In genomic region chr6:65510051-65510669, GRCm38 (mm10) we compare ENCODE assay signal across 8 mouse cellular contexts. TPM values are rescaled to one million over a fixed set of nuclear protein-coding genes. Genes with fewer than 3 reads are reported as not detected.
DNase-seq lines count a peak whose midpoint lies in the region; ATAC-seq lines count a peak whose summit lies in the region.
"Had no signal": no experiment of that assay in that cellular context is flagged by ENCODE, and none has a peak within 500 bp of the region (broad histone marks: within the 10 kb centered on the region; RNA-seq: fewer than 3 reads in every experiment).

No protein-coding gene starts in this region.

- H3K27me3 ChIP-seq in intestine, embryonic 15.5 days (replicated peaks) = no peaks in the 10 kb centered on the region
- H3K27me3 ChIP-seq in midbrain, embryonic 12.5 days = no peaks in the 10 kb centered on the region

- ATAC-seq in intestine, embryonic 15.5 days = peak; percentile 85
- peak; percentile 84 for ATAC-seq in midbrain, embryonic 12.5 days (ENCODE audit: low FRiP score, low read depth)

- H3K27ac ChIP-seq in intestine, embryonic 15.5 days = no peak overlapping the region
- H3K27ac ChIP-seq in midbrain, embryonic 12.5 days (replicated peaks) = no peak overlapping the region

- no peak overlapping the region for H3K4me2 ChIP-seq in intestine, embryonic 15.5 days (replicated peaks)
- H3K4me2 ChIP-seq in midbrain, embryonic 12.5 days (replicated peaks) = no peak overlapping the region

- H3K4me1 ChIP-seq in intestine, embryonic 15.5 days (replicated peaks) = no peaks in the 10 kb centered on the region
- no peaks in the 10 kb centered on the region for H3K4me1 ChIP-seq in midbrain, embryonic 12.5 days

- intact Hi-C loops in left cerebral cortex, postnatal 10 days (cut with DNase I) = loop anchor here (5.0 to 10.0 kb wide), 2 partner anchors 57 to 955 kb away; no protein-coding TSS in a partner anchor

- no peak overlapping the region for H3K9ac ChIP-seq in intestine, embryonic 15.5 days
- no peak overlapping the region for H3K9ac ChIP-seq in midbrain, embryonic 12.5 days (replicated peaks)

- peak; percentile 66 for DNase-seq in T-cell, adult 2 months (ENCODE audit: low spot score)
- peak; percentile 59 to 65 for DNase-seq in cerebellum, adult 18-20 months
- peak; percentile 40 to 88 for DNase-seq in frontal cortex, adult 2 months (ENCODE audit: extremely low spot score in 1 of 2, low spot score in 1 of 2)
- DNase-seq in left cerebral cortex, postnatal 10 days (ENCODE audit: extremely low spot score in 1 of 2, low spot score in 2 of 2) = peak; percentile 56 to 57
- peak; percentile 35 for DNase-seq in spleen, adult 12 weeks (ENCODE audit: low spot score)

- no peaks in the 10 kb centered on the region for H3K36me3 ChIP-seq in intestine, embryonic 15.5 days
- H3K36me3 ChIP-seq in midbrain, embryonic 12.5 days = no peaks in the 10 kb centered on the region

- H3K9me3 ChIP-seq in intestine, embryonic 15.5 days = no peaks in the 10 kb centered on the region
- no peaks in the 10 kb centered on the region for H3K9me3 ChIP-seq in midbrain, embryonic 12.5 days

- WGBS in intestine, embryonic 15.5 days = 43% methylated on average over 4 of the region's 4 CpGs
- 47% methylated on average over 4 of the region's 4 CpGs for WGBS in midbrain, embryonic 12.5 days

- no peak overlapping the region for H3K4me3 ChIP-seq in intestine, embryonic 15.5 days (replicated peaks)
- H3K4me3 ChIP-seq in midbrain, embryonic 12.5 days = no peak overlapping the region

RNA-seq across cellular contexts. Expression of gene Tnip3, which starts 15.0 kb away (rescaled TPM):
- 0.04 and 0.30 TPM in 2 replicates for polyA plus RNA-seq in frontal cortex, adult 2 months (2012; rRNA removed)
- polyA plus RNA-seq in intestine, embryonic 15.5 days (2015; fragmentation: Nextera tagmentation; extraction: Ambion mirVana) = 0.06 and 0.15 TPM in 2 replicates
- not detected for total RNA-seq in left cerebral cortex, postnatal 10 days (2021)
- not detected in 2 replicates for polyA plus RNA-seq in midbrain, embryonic 12.5 days (2016; fragmentation: Nextera tagmentation; extraction: Ambion mirVana)
- polyA plus RNA-seq: small intestine, adult 2 months had no signal
